Mouse (Mus musculus) megakaryocyte, embryonic 14.5 days (primary cell): ENCODE measurements around the gene Catsper2.

ENCODE experiments used
- FLI1 ChIP-seq: IDR thresholded peaks from 2 replicates; pipeline ENCODE4 v1.6.1; 2012; ENCODE audit warnings: low read length, inconsistent platforms, mixed read lengths
- GATA1 ChIP-seq: IDR thresholded peaks from 3 replicates; pipeline ENCODE4 v1.6.1; 2012; ENCODE audit warnings: mixed read lengths, low read length, inconsistent platforms, borderline replicate concordance

- TF ChIP-seq GATA1 (no peak), FLI1 (no peak)
Observed at GRCm38 (mm10) chr2:121455534-121455933, 41.9 kb upstream of the Catsper2 start.
